Mouse (Mus musculus) layer of hippocampus, adult 18-20 months (tissue): ENCODE data around the gene Gimap8. TPM values are rescaled to one million over a fixed set of nuclear protein-coding genes. Genes with fewer than 3 reads are reported as not detected.
"Not testable (repeated sequence)": the region's sequence is repeated elsewhere in the genome, so short reads cannot be mapped to it uniquely, and the experiment has no call there.

Experiments used
- DNase-seq, 2 experiments: peaks; one replicate each; pipeline ENCODE4 v3.0.0; 2022; ENCODE audit warnings: low spot score in 2 of 2
- long read RNA-seq: library from polyadenylated mRNA; stranded (forward); transcript quantifications from one replicate; pipeline ENCODE4 v2.0.0, GENCODE M21; 2021
- total RNA-seq, 2 experiments: library from RNA; stranded (reverse); gene quantifications; 2 replicates each; pipeline ENCODE4 v1.2.3; 2021

Gimap8 gene
- under 1 TPM; 0.77 to 0.81 TPM for total RNA-seq
- long read RNA-seq = 0 reads

GRCm38 (mm10) chr6:48646995-48647394 is at the start of gene Gimap8:
Gimap8 (plus strand) TSS chr6:48647234.
- DNase-seq = peak in 1 of 2 experiments; percentile 34

GRCm38 (mm10) chr6:48600594-48600993 is 46.4 kb upstream of the Gimap8 start:
- no peak for DNase-seq

DNA sequence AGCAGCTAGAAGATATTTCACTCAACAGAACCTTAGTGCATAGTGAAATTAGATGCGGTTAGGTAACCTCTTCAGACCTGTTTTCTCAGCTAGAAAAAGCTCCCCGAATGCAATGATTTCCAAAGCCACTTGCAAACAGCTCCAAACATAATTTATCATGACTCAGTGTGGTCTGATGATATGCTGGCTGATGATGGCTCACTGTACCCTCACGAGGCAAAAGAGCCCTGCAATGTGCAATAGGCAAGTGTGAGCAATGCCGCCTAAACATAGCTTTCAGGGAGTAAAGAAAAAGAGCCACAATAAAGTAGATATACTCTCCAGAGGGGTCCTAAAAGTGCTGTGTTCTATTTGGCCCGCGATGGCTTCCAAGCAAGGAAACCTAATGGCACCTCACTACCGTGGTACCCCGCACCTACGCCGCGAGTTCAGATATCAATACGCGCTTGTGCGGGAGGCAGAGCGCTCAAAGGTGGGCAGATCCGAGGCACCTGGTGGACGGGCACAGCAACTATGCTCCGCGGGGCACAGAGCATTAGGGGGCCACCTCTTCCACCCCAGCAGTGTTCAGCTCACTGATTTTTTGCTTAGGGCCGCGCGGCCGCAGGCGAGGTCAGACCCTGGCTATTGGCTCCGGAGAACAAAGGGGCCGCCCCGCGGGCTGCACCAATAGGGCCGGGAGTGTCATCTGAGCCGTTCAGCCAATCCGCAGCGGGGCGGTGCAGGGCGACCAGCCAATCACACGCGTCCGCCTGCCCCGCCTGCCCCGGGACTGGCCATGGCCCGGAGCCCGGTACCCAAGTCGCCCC is 45.6 kb upstream of the Gimap8 start, which contains the start of gene Zfp775:
Gene Zfp775 (plus strand): TSS at position 793 of the 809 bp plus-strand sequence.
- DNase-seq = peak; percentile 94 to 97

DNA sequence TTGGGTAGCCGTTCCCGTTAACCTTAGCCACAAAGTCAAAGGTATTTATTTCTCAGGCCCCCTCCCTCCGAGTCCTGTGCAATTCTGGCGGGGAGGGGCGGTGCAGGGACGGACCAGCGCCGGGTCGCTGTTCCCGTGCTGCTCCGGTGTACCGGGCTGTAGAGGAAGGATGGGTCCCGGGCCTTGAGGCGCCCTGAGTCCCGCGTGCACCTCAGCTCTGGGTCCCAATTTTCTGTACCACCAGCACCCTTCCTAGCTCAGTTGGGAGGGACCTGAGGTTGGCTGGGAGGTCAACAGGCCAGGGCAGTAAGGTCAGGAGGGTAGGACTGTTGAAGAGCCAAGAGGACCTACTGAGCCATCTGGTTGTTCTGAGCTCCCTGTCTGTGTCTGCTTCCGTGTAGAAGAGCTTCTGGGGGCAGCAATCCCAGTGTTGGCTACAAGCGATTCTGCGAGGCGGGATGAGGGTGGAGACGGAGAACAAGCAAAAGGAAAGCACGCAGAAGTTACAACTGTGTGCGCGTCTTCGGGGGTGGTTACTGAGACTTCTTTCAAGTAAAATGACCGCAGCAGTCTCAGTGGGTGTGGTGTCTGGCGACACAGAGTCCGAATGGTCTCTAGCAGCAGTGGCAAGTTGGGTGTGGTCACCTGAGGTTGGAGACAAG is 44.8 kb upstream of the Gimap8 start:
- DNase-seq = peak in 1 of 2 experiments; percentile 49

- no peak for DNase-seq
Observed at GRCm38 (mm10) chr6:48608124-48608523, 38.9 kb upstream of the Gimap8 start.

- no peak for DNase-seq
Observed at GRCm38 (mm10) chr6:48609512-48609911, 37.5 kb upstream of the Gimap8 start.

GRCm38 (mm10) chr6:48610657-48611056 is 36.4 kb upstream of the Gimap8 start:
- DNase-seq = no peak

- DNase-seq = no peak
Observed at GRCm38 (mm10) chr6:48613464-48613863, 33.6 kb upstream of the Gimap8 start.

DNA sequence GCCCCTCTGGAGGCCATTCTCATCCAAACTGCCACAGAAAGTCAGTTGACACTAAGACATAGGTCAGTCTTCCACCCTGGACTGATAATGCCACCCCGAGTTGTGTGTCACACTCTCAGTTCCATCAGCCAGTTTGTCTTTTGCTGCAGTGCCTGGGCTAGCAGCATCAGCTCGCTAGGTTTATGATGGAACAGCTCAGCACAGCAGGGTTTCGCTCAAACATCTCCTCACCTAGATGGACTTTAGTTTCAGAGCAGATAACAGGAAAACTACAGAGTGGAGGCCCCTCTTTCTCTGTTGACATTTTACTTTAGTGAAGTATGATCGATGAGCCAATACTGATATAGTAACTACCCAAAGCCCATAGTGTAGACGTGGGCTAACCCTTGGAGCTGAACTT is 32.3 kb upstream of the Gimap8 start:
- DNase-seq = no peak

GRCm38 (mm10) chr6:48620031-48620430 is 27.0 kb upstream of the Gimap8 start:
- no peak for DNase-seq

DNA sequence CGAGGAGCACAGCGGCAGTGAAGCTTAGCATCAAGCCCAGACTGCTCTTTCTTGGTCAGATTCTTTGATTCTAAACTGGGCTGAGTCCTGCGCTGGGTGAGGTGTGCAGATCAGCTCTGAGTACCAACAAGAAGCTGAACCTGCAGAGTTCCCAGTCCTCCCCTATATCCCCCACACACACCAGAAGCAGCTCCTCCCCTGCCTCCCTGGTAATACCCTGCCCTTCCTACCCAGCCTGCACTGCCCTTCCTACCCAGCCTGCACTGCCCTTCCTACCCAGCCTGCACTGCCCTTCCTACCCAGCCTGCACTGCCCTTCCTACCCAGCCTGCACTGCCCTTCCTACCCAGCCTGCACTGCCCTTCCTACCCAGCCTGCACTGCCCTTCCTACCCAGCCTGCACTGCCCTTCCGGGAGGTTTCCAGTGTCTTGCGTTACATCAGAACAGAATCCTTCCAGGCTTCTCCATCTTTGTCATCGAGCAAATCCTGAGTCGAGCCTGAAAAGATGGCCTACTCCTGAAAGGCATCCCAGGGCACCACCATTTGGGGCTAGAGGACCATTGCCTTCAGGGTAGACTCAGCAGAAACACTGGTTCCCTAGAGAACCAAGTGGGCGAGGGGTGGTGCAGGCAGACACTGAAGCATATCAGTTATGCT is 24.7 kb upstream of the Gimap8 start:
- not testable (repeated sequence) for DNase-seq

DNA sequence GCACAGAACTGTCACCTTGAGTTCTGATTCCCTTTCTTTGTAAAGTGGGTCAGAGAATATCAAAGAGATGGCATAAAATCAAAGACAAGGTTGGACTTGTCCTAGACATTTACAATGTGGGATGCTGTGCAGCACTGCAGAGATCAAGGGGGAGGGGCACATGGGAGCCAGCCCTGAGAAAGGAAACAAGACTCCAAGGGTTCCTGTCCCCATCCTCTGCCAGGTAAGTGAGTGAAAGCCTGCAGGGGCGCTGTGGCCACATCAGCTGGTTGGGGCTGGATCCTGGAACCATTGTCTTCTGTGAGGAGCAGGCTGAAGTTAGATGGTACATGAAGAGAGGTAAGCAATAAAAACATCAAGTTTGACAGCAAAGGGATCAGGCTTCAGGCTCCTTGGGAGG is 23.6 kb upstream of the Gimap8 start:
- no peak for DNase-seq

GRCm38 (mm10) chr6:48626464-48626863 is 20.6 kb upstream of the Gimap8 start, which contains the start of gene AI854703:
AI854703 (plus strand) TSS chr6:48626764.
- DNase-seq = no peak

GRCm38 (mm10) chr6:48626984-48627383 is 20.1 kb upstream of the Gimap8 start:
- DNase-seq = peak; percentile 50 to 66

- no peak for DNase-seq
Observed at GRCm38 (mm10) chr6:48627511-48627924, 19.5 kb upstream of the Gimap8 start.

DNA sequence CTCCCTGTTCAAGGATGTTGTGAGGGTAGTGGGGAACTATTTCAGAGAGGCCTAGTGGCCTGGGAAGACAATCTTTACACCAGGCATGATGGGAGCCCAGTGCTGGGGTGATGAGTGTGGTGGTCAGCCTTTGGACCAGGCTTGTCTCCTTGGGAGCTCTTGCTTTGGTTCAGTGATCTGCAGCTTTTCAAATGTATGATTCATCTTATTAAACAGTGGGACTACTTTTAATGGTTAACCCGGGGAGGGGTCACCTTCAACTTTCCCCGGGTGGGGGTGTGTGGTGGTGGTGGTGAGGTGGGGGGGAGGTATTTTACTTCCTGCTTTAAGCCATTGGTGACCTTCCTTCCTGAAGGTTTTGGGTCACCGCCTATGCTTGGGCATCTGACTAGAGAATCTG is 18.7 kb upstream of the Gimap8 start:
- DNase-seq = no peak

GRCm38 (mm10) chr6:48628808-48629660 is 18.0 kb upstream of the Gimap8 start:
- peak; percentile 40 to 74 for DNase-seq

DNA sequence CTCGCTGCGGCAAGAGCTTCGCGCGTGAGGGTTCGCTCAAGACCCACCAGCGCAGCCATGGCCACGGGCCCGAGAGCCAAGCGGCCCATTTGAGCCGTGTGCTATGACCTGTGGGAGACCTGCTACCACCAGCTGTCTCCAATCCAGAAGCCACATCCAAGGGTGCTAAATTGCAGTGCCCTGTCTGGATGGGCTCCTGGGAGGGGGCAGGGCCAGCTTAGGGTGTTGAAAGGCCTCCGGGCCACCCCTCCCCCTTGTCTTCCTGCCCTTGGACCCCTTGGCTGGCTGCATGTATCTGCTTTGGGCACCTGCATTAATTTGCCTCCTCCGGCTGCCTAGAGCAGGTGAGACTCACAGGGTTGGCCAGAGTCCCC is 17.4 kb upstream of the Gimap8 start:
- DNase-seq = no peak

- no peak for DNase-seq
Observed at GRCm38 (mm10) chr6:48630831-48631230, 16.2 kb upstream of the Gimap8 start.

- no peak for DNase-seq
Observed at GRCm38 (mm10) chr6:48635105-48635504, 11.9 kb upstream of the Gimap8 start.

GRCm38 (mm10) chr6:48636515-48636914 is 10.5 kb upstream of the Gimap8 start:
- DNase-seq = no peak
